Mouse (Mus musculus) heart, embryonic 14.5 days (tissue): Measurements from ENCODE around the gene Wbp1l. TPM values are rescaled to one million over a fixed set of nuclear protein-coding genes. Genes with fewer than 3 reads are reported as not detected.
A peak's percentile ranks its signal among the peaks of the same experiment; 100 is the strongest.

Experiments
- ATAC-seq: fragments of 200-750 bp; cut with Nextera tagmentation; 2 replicates; pipeline ENCODE4 v1.8.0; 2017; ENCODE audit warnings: low read depth, moderate TSS enrichment; ENCODE audit not compliant: insufficient number of reproducible peaks, insufficient read depth, low FRiP score
- H3K27ac ChIP-seq, 2 experiments: fragments of 200-500 bp in 1 of 2; fragments of 300-500 bp in 1 of 2; sonication (generic) in 1 of 2; replicated peaks in 1 of 2; 2 replicates each; pipeline ENCODE4 v1.5.1; 2012 to 2014; ENCODE audit warnings: low read depth in 2 of 2, low read length in 2 of 2, control low read depth in 1 of 2, mild to moderate bottlenecking in 1 of 2, mixed read lengths in 1 of 2; ENCODE audit not compliant: control insufficient read depth in 1 of 2, insufficient read depth in 1 of 2
- H3K27me3 ChIP-seq: fragments of 300-500 bp; sonication (generic); 2 replicates; pipeline ENCODE4 v1.6.1; 2014; ENCODE audit warnings: mild to moderate bottlenecking, low read length, control low read depth; ENCODE audit not compliant: control insufficient read depth, insufficient read depth
- H3K36me3 ChIP-seq: fragments of 300-500 bp; sonication (generic); 2 replicates; pipeline ENCODE4 v1.6.1; 2014; ENCODE audit warnings: mild to moderate bottlenecking, control low read depth, low read length, mixed read lengths; ENCODE audit not compliant: control insufficient read depth, insufficient read depth
- H3K4me1 ChIP-seq, 2 experiments: fragments of 200-500 bp in 1 of 2; fragments of 300-500 bp in 1 of 2; sonication (generic) in 1 of 2; 2 replicates each; pipeline ENCODE4 v1.6.1; 2012 to 2014; ENCODE audit warnings: low read length in 2 of 2, control low read depth in 1 of 2, mixed read lengths in 1 of 2; ENCODE audit not compliant: control insufficient read depth in 2 of 2, insufficient read depth in 2 of 2
- H3K4me2 ChIP-seq: fragments of 300-500 bp; sonication (generic); 2 replicates; pipeline ENCODE4 v1.6.1; 2014; ENCODE audit warnings: mild to moderate bottlenecking, low read length
- H3K4me3 ChIP-seq, 2 experiments: fragments of 200-500 bp in 1 of 2; fragments of 300-500 bp in 1 of 2; sonication (generic) in 1 of 2; 2 replicates each; pipeline ENCODE4 v1.5.1; 2012 to 2014; ENCODE audit warnings: low read length in 2 of 2, mild to moderate bottlenecking in 2 of 2, control low read depth in 1 of 2, low read depth in 1 of 2, moderate library complexity in 1 of 2; ENCODE audit not compliant: control insufficient read depth in 1 of 2, insufficient read depth in 1 of 2
- H3K9ac ChIP-seq: fragments of 300-500 bp; sonication (generic); 2 replicates; pipeline ENCODE4 v1.6.1; 2014; ENCODE audit warnings: mild to moderate bottlenecking, low read length
- H3K9me3 ChIP-seq: fragments of 300-500 bp; sonication (generic); 2 replicates; pipeline ENCODE4 v1.6.1; 2016; ENCODE audit warnings: low read length, control low read depth; ENCODE audit not compliant: control insufficient read depth
- WGBS: fragments of 180-500 bp; shearing (Covaris S2); extraction: QIAGEN DNeasy Blood & Tissue Kit; methylation state at CpG from one replicate; pipeline ENCODE4 v1.1.7; 2014; 5-methylcytosine and 5-hydroxymethylcytosine counted together
- polyA plus RNA-seq: library from polyadenylated mRNA; unstranded; fragments of >200 nt; fragmentation: Nextera tagmentation; extraction: Ambion mirVana; gene quantifications from 2 replicates; pipeline ENCODE4 v1.2.1, GENCODE M21; 2014

Wbp1l gene
- polyA plus RNA-seq, 1 experiment from 2014 or later: 48.8 TPM

- H3K27me3 ChIP-seq: no peaks in the 10 kb centered on the region
- H3K27ac ChIP-seq: no peak overlapping the region
- no peaks in the 10 kb centered on the region for H3K9me3 ChIP-seq
- H3K4me2 ChIP-seq: no peak overlapping the region
- no peak for ATAC-seq
- H3K4me3 ChIP-seq: no peak overlapping the region
- peaks cover 13% of the 10 kb centered on the region; the same call in 1 of the 2 replicates for H3K36me3 ChIP-seq
- peaks cover 39 to 69% of the 10 kb centered on the region in 2 experiments for H3K4me1 ChIP-seq
- no peak overlapping the region for H3K9ac ChIP-seq
- WGBS: 76% methylated on average over 9 of the region's 9 CpGs
These were observed 32.8 kb downstream of the Wbp1l start for GRCm38 (mm10) chr19:46631637-46632036.

DNA sequence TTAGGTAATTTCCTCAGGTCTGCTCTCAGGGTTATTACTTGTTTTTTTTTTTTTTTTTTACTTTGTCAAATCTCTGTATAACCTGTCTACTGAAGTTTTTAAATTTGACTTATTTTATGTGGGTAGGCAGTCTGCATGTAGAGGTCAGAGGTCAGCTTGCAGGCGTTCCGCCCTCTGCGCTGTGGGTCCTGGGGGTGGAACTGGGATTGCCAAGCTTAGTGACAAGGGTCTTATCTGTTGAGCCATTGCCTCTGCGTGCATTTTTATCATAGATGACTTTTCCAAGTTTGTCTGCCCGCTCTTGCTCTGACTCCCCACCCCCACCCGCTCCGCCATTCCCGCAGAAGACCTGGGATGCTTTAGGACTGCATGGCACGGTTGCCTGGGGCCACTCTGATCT is 36.9 kb downstream of the Wbp1l start:
- WGBS: 17% methylated on average over 9 of the region's 9 CpGs
- H3K4me1 ChIP-seq: peaks cover 28 to 63% of the 10 kb centered on the region in 2 experiments

GRCm38 (mm10) chr19:46637598-46637997 is 38.7 kb downstream of the Wbp1l start:
- no peak overlapping the region for H3K4me3 ChIP-seq
- no peaks in the 10 kb centered on the region for H3K9me3 ChIP-seq
- 61% methylated on average over 6 of the region's 6 CpGs for WGBS
- H3K27ac ChIP-seq: no peak overlapping the region
- peaks cover 43 to 73% of the 10 kb centered on the region in 2 experiments for H3K4me1 ChIP-seq
- no peak for ATAC-seq
- no peak overlapping the region for H3K4me2 ChIP-seq
- H3K9ac ChIP-seq: no peak overlapping the region
- H3K36me3 ChIP-seq: peaks cover 40% of the 10 kb centered on the region
- no peaks in the 10 kb centered on the region for H3K27me3 ChIP-seq

More for the DNA sequence above, 36.9 kb downstream of the Wbp1l start:
- Histone ChIP-seq H3K36me3 (peaks cover 48% of the 10 kb centered on the region), H3K27ac (peak overlapping the region in 1 of 2 experiments; percentile 44; a peak in 1 of 4 replicates), H3K27me3 (no peaks in the 10 kb centered on the region), H3K9me3 (no peaks in the 10 kb centered on the region), H3K4me3 (no peak overlapping the region), H3K9ac (no peak overlapping the region), H3K4me2 (peak overlapping the region; percentile 18; the same call in 1 of the 2 replicates)
- ATAC-seq: no peak

DNA sequence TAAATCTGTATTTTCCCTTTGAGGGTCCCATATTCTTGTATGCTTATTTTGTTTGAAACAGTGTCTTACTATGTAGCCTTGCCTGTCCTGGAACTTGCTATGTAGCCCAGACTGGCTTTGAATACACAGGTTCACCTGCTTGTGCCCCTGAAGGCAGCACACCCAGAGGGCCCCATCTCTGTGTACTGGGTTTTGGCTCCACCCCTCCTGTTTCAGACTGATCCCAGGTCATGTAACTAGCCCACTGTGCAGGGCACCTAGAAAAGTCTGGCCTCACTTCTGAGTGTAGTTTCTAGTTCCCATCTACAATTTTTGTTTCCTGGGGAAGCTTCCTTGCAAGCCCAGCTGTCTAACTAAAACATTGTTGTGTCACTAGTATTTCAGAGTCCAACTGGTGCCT is 40.2 kb downstream of the Wbp1l start:
- Histone ChIP-seq H3K4me1 (peaks cover 57 to 79% of the 10 kb centered on the region in 2 experiments), H3K9ac (no peak overlapping the region), H3K4me2 (no peak overlapping the region), H3K9me3 (no peaks in the 10 kb centered on the region), H3K36me3 (peaks cover 38% of the 10 kb centered on the region), H3K27me3 (no peaks in the 10 kb centered on the region), H3K27ac (peak overlapping the region in 1 of 2 experiments; percentile 51; a peak in 2 of 4 replicates), H3K4me3 (no peak overlapping the region)
- no peak for ATAC-seq

GRCm38 (mm10) chr19:46639496-46639895 is 40.6 kb downstream of the Wbp1l start:
- no peak overlapping the region for H3K4me3 ChIP-seq
- no peak overlapping the region for H3K4me2 ChIP-seq
- WGBS: 84% methylated on average over 14 of the region's 14 CpGs
- H3K36me3 ChIP-seq: peaks cover 38% of the 10 kb centered on the region
- no peaks in the 10 kb centered on the region for H3K27me3 ChIP-seq
- peaks cover 62 to 82% of the 10 kb centered on the region in 2 experiments for H3K4me1 ChIP-seq
- H3K9me3 ChIP-seq: no peaks in the 10 kb centered on the region
- no peak overlapping the region for H3K9ac ChIP-seq
- peak overlapping the region; percentile 21 to 51; a peak in 3 of 4 replicates for H3K27ac ChIP-seq
- ATAC-seq: no peak

GRCm38 (mm10) chr19:46640780-46641179 is 41.9 kb downstream of the Wbp1l start:
- H3K9ac ChIP-seq: peak overlapping the region; percentile 42

GRCm38 (mm10) chr19:46641420-46642085 is 42.7 kb downstream of the Wbp1l start:
- Histone ChIP-seq H3K4me1 (peaks cover 69 to 90% of the 10 kb centered on the region in 2 experiments), H3K27ac (peak overlapping the region; percentile 90 to 97), H3K9ac (peak overlapping the region; percentile 42), H3K9me3 (no peaks in the 10 kb centered on the region), H3K36me3 (peaks cover 48% of the 10 kb centered on the region), H3K4me2 (peak overlapping the region; percentile 26), H3K27me3 (no peaks in the 10 kb centered on the region), H3K4me3 (no peak overlapping the region)
- ATAC-seq: peak; percentile 29; the same call in 1 of the 2 replicates
- 31% methylated on average over 19 of the region's 19 CpGs for WGBS

More at GRCm38 (mm10) chr19:46640780-46641179, 41.9 kb downstream of the Wbp1l start:
- no peak for ATAC-seq
- 87% methylated on average over 8 of the region's 8 CpGs for WGBS
- Histone ChIP-seq H3K4me2 (no peak overlapping the region), H3K36me3 (peaks cover 41% of the 10 kb centered on the region), H3K9me3 (no peaks in the 10 kb centered on the region), H3K4me3 (no peak overlapping the region), H3K27ac (peak overlapping the region in 1 of 2 experiments; percentile 97; a peak in 3 of 4 replicates), H3K27me3 (no peaks in the 10 kb centered on the region), H3K4me1 (peaks cover 68 to 90% of the 10 kb centered on the region in 2 experiments)
